Mouse (Mus musculus): Measurements from ENCODE around the gene Slfn9. TPM values are rescaled to one million over a fixed set of nuclear protein-coding genes. Genes with fewer than 3 reads are reported as not detected.
"Not testable (repeated sequence)": the region's sequence is repeated elsewhere in the genome, so short reads cannot be mapped to it uniquely, and the experiment has no call there.

Gene Slfn9
- polyA plus RNA-seq, 1 experiment from 2014 or later: 37.9 TPM

GRCm38 (mm10) chr11:82930391-82930955 is 61.2 kb downstream of the Slfn9 start:
- H3K27me3 ChIP-seq: peaks cover 56% of the 10 kb centered on the region
- H3K36me3 ChIP-seq: not testable (repeated sequence)

GRCm38 (mm10) chr11:82929633-82929950 is 62.0 kb downstream of the Slfn9 start:
- H3K27ac ChIP-seq: no peak overlapping the region
- no peaks in the 10 kb centered on the region for H3K36me3 ChIP-seq
- WGBS: 30% methylated on average over 3 of the region's 3 CpGs
- no peaks in the 10 kb centered on the region for H3K9me3 ChIP-seq
- peaks cover 7% of the 10 kb centered on the region for H3K4me1 ChIP-seq
- H3K4me2 ChIP-seq: no peak overlapping the region
- H3K4me3 ChIP-seq: no peak overlapping the region
- no peak overlapping the region for H3K9ac ChIP-seq
- H3K27me3 ChIP-seq: peaks cover 50% of the 10 kb centered on the region
- no peak for ATAC-seq (ENCODE audit: borderline replicate concordance, extremely low read depth, low FRiP score, low TSS enrichment)

More at GRCm38 (mm10) chr11:82930391-82930955, 61.2 kb downstream of the Slfn9 start:
- H3K4me2 ChIP-seq: peak overlapping the region; percentile 94
- ATAC-seq (ENCODE audit: borderline replicate concordance, extremely low read depth, low FRiP score, low TSS enrichment); H3K9ac ChIP-seq; H3K4me1 ChIP-seq; H3K27ac ChIP-seq; H3K9me3 ChIP-seq: not testable (repeated sequence)
- peak overlapping the region; percentile 50 for H3K4me3 ChIP-seq
- 3% methylated on average over 82 of the region's 85 CpGs for WGBS

GRCm38 (mm10) chr11:82928897-82929632 is 62.6 kb downstream of the Slfn9 start:
- no peaks in the 10 kb centered on the region for H3K9me3 ChIP-seq
- H3K27me3 ChIP-seq: peaks cover 45% of the 10 kb centered on the region
- no peak overlapping the region for H3K4me3 ChIP-seq
- peaks cover 7% of the 10 kb centered on the region for H3K4me1 ChIP-seq
- no peak overlapping the region for H3K4me2 ChIP-seq
- no peak overlapping the region for H3K9ac ChIP-seq
- no peak for ATAC-seq (ENCODE audit: borderline replicate concordance, extremely low read depth, low FRiP score, low TSS enrichment)
- 32% methylated on average over 20 of the region's 20 CpGs for WGBS
- H3K36me3 ChIP-seq: no peaks in the 10 kb centered on the region
- no peak overlapping the region for H3K27ac ChIP-seq

Small RNAs within 50 kb of the gene (microRNA-seq; reads per million reads assigned to microRNA genes)
- gene Gm27598: not detected
- not detected for gene Mir7679

Other genes with a start within 250 kb of the Slfn9 start
- 0.31 TPM in 2 replicates for gene Cct6b, start 227.5 kb downstream of the Slfn9 start, polyA plus RNA-seq (2015; fragmentation: Nextera tagmentation; extraction: Ambion mirVana)
- gene Zfp830, start 227.5 kb downstream of the Slfn9 start, polyA plus RNA-seq (2015; fragmentation: Nextera tagmentation; extraction: Ambion mirVana): 34.4 and 36.4 TPM in 2 replicates
- 28.3 and 30.8 TPM in 2 replicates for gene Lig3, start 210.7 kb downstream of the Slfn9 start, polyA plus RNA-seq (2015; fragmentation: Nextera tagmentation; extraction: Ambion mirVana)
- gene Rffl, start 120.6 kb downstream of the Slfn9 start, polyA plus RNA-seq (2015; fragmentation: Nextera tagmentation; extraction: Ambion mirVana): 11.5 and 12.0 TPM in 2 replicates
- gene Rad51d, start 101.2 kb downstream of the Slfn9 start, polyA plus RNA-seq (2015; fragmentation: Nextera tagmentation; extraction: Ambion mirVana): 12.2 and 13.2 TPM in 2 replicates
- 0.11 and 0.12 TPM in 2 replicates for gene Fndc8, start 99.7 kb downstream of the Slfn9 start, polyA plus RNA-seq (2015; fragmentation: Nextera tagmentation; extraction: Ambion mirVana)
- 29.4 and 34.1 TPM in 2 replicates for gene Nle1, start 83.4 kb downstream of the Slfn9 start, polyA plus RNA-seq (2015; fragmentation: Nextera tagmentation; extraction: Ambion mirVana)
- gene Unc45b, start 81.3 kb downstream of the Slfn9 start, polyA plus RNA-seq (2015; fragmentation: Nextera tagmentation; extraction: Ambion mirVana): 10.7 and 11.2 TPM in 2 replicates
- gene Slfn5, start 40.5 kb downstream of the Slfn9 start, polyA plus RNA-seq (2015; fragmentation: Nextera tagmentation; extraction: Ambion mirVana): 2.6 and 4.2 TPM in 2 replicates
- 0.29 and 0.74 TPM in 2 replicates for gene Slfn8, start 29.0 kb upstream of the Slfn9 start, polyA plus RNA-seq (2015; fragmentation: Nextera tagmentation; extraction: Ambion mirVana)
- 5.8 and 7.6 TPM in 2 replicates for gene Slfn2, start 73.3 kb upstream of the Slfn9 start, polyA plus RNA-seq (2015; fragmentation: Nextera tagmentation; extraction: Ambion mirVana)
- 0.96 and 1.3 TPM in 2 replicates for gene Slfn1, start 125.0 kb upstream of the Slfn9 start, polyA plus RNA-seq (2015; fragmentation: Nextera tagmentation; extraction: Ambion mirVana)
- 0.06 and 0.07 TPM in 2 replicates for gene Slfn4, start 183.4 kb upstream of the Slfn9 start, polyA plus RNA-seq (2015; fragmentation: Nextera tagmentation; extraction: Ambion mirVana)
- gene Slfn3, start 199.5 kb upstream of the Slfn9 start, polyA plus RNA-seq (2015; fragmentation: Nextera tagmentation; extraction: Ambion mirVana): 0.94 and 1.4 TPM in 2 replicates